Mouse (Mus musculus): ENCODE data around the gene Mpv17l2.
A peak's percentile ranks its signal among the peaks of the same experiment; 100 is the strongest.

Gene Mpv17l2

GRCm38 (mm10) chr8:70752000-70752764 is 8.6 kb downstream of the Mpv17l2 start:
- DNase-seq (ENCODE audit: low spot score in 2 of 2), result peak in 1 of 2 experiments; percentile 57

- DNase-seq (ENCODE audit: low spot score in 2 of 2), result no peak
Measured at GRCm38 (mm10) chr8:70750128-70750680, 10.5 kb downstream of the Mpv17l2 start.

DNA sequence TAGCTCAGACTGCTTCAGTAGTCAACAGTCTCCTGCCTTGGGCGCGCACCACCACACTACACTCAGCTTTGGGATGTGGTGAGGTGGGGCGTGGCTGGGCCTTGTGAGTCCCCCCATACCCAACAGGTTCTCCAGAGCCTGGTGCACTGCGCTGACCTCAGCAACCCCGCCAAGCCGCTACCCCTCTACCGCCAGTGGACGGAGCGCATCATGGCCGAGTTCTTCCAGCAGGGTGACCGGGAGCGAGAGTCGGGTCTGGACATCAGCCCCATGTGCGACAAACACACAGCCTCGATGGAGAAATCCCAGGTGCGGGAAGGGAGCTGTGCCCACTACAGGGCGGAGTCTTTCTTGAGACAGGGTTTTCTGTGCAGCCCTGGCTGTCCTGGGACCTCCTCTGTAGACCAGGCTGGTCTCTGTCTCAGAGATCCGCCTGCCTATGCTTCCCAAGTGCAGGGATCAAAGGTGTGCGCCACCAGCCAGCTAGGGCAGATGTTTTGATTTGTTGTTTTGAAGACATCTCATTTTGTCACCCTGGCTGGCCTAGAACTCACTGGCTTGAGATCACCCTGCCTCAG is 11.6 kb downstream of the Mpv17l2 start:
- no peak for DNase-seq (ENCODE audit: low spot score in 2 of 2)

DNA sequence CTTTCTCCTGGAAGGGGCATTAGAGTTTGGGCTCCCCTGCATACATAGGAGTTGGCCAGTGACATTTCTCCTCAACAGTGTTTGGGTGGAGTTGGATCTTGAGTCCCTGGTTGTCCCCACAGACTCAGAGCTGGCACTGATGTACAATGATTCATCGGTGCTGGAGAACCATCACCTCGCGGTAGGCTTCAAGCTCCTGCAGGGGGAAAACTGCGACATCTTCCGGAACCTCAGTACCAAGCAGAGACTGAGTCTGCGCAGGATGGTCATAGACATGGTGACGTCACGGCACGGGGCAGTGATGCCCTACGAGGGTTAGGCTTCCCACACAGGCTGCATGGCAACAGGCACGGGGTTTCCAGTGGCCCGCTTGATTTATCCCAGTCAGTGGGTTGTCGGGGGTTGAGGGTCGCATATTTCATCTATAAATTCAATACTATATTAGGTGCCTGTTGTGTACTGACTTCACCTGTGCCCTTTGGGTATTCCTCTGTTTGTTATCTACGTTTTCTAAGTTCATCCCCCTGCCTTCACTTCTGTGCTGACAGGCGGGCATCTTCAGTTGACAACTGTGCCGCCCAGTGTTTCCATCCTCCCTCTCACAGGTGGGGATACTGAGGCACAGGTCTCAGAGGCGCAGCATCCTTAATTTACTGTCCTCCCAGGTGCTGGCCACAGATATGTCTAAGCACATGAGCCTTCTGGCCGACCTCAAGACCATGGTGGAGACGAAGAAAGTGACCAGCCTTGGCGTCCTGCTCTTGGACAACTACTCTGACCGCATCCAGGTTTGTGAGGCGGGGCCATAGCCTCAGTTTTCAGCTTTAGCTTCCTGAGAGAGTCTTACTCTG is 12.3 kb downstream of the Mpv17l2 start:
- DNase-seq (ENCODE audit: low spot score in 2 of 2), result no peak

DNA sequence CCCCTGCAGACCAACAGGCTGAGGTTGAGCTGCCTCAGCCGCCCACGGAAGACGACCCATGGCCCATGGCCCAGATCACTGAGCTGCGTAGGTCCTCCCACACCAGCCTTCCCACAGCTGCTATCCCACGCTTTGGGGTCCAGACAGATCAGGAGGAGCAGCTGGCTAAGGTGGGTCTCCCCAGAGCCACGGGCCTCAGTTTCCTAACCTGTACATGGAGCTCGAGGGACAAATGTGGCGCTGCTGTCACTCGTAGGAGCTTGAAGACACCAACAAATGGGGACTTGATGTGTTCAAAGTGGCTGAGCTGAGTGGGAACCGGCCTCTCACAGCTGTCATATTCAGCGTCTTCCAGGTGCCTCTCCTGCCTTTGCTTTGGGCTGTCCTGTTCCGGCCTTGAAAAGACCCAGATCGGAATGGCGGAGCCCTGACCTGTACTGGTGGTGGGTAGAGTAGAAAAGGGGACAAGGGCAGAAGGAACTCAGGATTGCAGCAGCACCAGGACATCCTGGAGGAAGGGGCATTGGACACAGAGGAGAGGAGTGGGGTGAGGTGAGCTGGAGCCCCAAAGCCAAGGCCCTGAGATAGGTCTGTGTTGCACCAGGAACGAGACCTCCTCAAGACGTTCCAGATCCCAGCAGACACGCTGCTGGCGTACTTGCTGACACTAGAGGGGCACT is 13.4 kb downstream of the Mpv17l2 start:
- DNase-seq (ENCODE audit: low spot score in 2 of 2), result no peak

GRCm38 (mm10) chr8:70746676-70747075 is 14.1 kb downstream of the Mpv17l2 start:
- no peak for DNase-seq (ENCODE audit: low spot score in 2 of 2)

- DNase-seq (ENCODE audit: low spot score in 2 of 2), result no peak
Measured at GRCm38 (mm10) chr8:70745691-70746220, 15.0 kb downstream of the Mpv17l2 start.

DNA sequence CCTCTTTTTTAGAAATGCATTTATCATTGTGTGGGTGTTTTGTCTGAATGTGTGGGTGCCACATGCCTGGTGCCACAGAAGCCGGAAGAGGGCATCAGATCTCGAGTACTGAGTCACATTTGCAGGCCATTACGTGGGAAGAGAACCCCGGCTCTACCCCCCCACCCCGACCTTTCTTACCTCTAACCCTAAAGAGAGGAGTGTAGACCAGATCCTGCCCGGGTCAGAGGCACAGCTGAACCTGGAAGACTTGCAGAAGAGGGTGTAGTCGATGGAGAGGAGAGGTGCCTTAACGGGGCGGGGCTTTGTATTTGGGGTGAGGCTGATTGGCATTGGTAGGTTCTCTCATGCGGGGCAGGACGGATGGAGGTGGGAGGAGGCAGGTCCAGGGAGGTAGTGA is 15.9 kb downstream of the Mpv17l2 start:
- DNase-seq (ENCODE audit: low spot score in 2 of 2), result no peak

DNA sequence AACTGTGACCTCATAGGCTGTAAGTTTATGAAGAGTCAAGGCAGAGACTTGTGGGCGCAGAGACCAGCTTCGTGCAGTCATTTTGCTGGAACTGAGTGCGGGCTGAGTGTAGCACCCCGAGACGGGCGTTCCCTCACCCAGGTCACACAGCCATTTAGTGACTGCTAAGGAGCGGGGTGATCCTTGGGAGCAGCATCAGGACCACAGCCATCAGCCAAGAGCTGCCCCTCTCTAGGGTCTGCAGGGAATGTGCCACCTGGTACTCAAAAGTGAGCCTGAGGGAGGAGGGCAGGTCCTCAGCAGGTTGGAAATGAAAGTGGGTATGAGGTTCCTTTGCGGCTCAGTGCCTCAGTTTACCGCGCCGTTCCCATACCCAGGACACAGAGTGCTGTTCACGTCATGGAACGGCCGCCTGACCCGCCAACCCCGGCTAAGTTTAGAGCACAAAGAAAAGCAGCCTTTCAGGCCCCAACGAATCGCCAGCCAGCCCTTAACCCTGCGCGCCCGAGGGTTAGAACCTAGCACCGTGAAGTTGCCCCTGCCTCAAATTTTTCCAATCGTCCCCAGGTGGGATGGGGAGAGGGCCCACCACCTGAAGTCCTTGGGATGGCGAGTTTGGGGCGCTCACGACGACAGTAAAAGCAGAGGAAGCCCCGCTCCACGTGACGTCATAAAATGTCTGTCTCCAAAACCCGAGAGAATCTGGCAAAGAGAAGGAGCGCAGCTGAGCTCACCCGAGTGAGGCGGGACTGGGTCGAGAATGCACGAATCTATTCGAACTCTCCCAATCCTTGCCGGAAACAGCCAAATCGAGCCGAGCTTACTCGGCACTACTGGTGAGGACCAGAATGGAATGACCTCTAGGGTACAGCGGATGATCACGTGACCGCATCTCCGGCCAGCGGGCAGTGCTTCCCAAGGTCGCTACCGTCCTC is 16.8 kb downstream of the Mpv17l2 start:
- peak in 1 of 2 experiments; percentile 33 for DNase-seq (ENCODE audit: low spot score in 2 of 2)

- no peak for DNase-seq (ENCODE audit: low spot score in 2 of 2)
Measured at GRCm38 (mm10) chr8:70742981-70743655, 17.6 kb downstream of the Mpv17l2 start.

DNA sequence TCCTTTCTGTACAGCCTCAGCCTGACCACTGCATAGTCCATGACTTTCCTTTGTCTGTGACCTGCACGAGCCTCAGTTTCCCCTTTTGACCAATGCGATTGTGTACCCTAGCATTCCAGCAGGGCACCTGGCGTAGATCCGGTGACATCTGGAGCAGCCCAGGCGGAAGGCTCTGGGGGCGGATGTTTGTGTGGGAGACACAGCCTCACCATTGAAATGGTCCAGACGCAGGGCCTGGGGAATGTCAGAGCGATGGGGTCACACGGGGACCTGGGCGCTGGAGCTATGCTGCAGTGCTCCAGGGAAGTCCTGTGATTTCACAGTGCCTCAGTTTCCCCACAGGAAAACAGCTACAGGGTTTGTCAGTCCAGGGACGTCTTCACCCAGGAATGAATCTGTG is 18.6 kb downstream of the Mpv17l2 start:
- no peak for DNase-seq (ENCODE audit: low spot score in 2 of 2)

DNA sequence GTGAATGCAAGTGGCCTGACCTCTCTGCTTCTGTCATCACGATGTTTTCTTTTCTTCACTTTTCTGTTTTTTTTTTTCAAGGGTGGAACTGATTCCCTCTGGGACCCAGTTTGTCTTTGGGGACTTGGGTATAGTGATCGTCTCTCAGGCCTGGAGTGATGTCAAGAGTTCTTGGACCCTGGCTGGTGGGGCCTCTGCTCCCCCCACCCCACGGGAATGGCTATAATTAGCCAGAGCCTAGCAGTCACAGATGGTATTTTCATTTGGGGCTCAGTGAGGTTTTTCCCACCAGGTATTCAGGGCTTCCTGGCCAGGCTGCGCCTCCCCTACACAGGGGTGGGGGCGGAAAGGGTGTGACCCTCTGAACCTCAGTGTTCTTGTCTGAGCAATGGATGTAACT is 19.1 kb downstream of the Mpv17l2 start:
- no peak for DNase-seq (ENCODE audit: low spot score in 2 of 2)

GRCm38 (mm10) chr8:70738211-70738610 is 22.5 kb downstream of the Mpv17l2 start:
- no peak for DNase-seq (ENCODE audit: low spot score in 2 of 2)

- DNase-seq (ENCODE audit: low spot score in 2 of 2), result no peak
Measured at GRCm38 (mm10) chr8:70737705-70738104, 23.0 kb downstream of the Mpv17l2 start.

GRCm38 (mm10) chr8:70730956-70731355 is 29.8 kb downstream of the Mpv17l2 start:
- DNase-seq (ENCODE audit: low spot score in 2 of 2), result no peak

- DNase-seq (ENCODE audit: low spot score in 2 of 2), result no peak
Measured at GRCm38 (mm10) chr8:70729808-70730475, 30.8 kb downstream of the Mpv17l2 start.

- no peak for DNase-seq (ENCODE audit: low spot score in 2 of 2)
Measured at GRCm38 (mm10) chr8:70726721-70727120, 34.0 kb downstream of the Mpv17l2 start.

GRCm38 (mm10) chr8:70725792-70726447 is 34.8 kb downstream of the Mpv17l2 start:
- no peak for DNase-seq (ENCODE audit: low spot score in 2 of 2)

DNA sequence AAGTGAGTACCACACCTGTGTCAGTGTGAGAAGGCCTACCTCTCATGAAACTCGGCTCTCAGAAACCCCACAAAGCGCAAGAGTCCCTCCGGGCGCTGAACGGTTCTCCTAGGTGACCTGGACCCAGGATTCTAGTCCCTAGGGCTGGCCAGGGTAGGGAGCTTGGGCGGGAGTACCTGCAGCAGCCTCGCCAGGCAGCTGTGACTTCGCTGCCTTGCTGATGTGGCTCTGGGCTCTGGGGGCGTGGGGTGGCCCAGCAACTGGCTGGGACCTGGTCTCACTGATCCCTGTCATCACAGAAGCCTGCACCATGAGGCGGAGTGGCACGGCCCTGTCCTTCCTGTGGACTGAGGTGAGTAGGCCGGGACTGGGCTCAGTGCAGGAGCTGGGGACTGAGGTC is 36.5 kb downstream of the Mpv17l2 start:
- DNase-seq (ENCODE audit: low spot score in 2 of 2), result no peak

All from frontal cortex, postnatal 10 days (tissue).